Mouse (Mus musculus) ovary, postnatal 10 days (tissue): Measurements from ENCODE around the gene Defb7.

Experiments
- DNase-seq: peaks from one replicate; pipeline ENCODE4 v3.0.0; 2022; ENCODE audit warnings: low spot score

The Defb7 gene

DNA sequence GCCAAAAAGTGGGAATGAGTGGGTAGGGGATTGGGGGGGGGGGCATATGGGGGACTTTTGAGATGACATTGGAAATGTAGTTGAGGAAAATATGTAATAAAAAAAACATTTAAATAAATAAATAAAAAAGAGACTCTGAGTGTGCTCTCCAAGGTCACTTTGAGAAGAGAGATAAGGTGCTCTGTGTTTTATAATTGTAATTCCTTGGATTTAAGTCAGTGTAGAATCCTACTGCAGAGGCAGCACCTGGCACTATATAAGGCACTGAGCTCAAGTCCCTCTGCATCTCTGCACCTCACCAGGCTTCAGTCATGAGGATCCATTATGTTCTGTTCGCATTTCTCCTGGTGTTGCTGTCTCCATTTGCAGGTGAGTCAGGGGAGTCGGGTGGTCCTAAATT, at the start of gene Defb7:
Gene Defb7 (plus strand): TSS at position 301 of the 400 bp plus-strand sequence.
- no peak for DNase-seq

- no peak for DNase-seq
These were observed 48.5 kb upstream of the Defb7 start for GRCm38 (mm10) chr8:19446378-19446777.

DNA sequence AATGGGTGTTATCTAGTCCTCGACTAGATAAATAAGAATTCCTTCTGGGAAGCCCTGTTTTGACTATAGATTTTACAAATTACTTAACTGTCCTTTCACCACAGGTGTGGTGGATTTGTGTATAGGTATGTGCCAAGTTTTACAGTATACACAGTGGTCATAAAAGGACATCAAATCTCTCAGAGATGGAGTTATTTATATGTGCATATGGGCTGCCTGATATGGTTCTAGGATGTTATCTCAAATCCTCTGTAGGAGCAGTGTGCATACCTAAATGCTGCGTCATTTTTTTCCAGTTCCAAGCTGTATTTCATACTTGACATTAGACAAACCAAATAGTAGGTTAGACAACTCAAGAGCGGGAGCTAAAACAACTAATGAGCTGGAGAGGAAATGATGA, 33.5 kb upstream of the Defb7 start:
- DNase-seq, result no peak

- no peak for DNase-seq
These were observed 25.9 kb upstream of the Defb7 start for GRCm38 (mm10) chr8:19469026-19469425.

- DNase-seq, result no peak
These were observed 5.6 kb downstream of the Defb7 start for GRCm38 (mm10) chr8:19500524-19500923.

DNA sequence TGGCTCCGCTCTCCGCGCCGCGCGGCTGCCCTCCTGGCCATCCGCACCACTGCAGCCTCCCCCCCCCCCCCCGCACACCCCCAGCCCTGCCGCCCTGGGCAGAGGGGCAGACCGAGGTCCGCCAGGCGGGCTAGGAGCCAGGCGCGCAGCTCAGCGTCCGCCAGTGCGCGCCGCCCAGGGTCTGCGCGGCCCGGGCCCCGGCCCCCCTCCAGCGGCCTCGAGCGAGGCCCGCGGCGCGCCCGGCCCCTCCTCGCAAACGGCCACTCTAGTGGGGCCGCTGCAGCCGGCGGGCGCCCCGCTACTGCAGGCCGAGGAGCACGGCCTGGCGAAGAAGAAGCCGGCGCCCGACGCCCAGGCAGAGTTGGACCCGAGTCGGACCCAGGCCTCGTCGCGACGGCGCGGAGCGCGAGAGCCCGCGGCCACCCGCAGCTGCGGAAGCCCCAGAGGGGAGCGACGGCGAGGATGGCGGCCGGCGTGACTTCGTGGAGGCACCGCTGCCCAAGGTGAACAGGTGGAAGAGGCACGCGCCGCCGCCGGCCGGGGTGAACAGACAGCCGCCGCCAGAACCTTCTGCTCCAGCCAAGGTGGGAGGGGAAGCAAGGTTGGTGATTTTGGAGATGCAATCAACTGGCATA, 40.4 kb downstream of the Defb7 start:
- no peak for DNase-seq

DNA sequence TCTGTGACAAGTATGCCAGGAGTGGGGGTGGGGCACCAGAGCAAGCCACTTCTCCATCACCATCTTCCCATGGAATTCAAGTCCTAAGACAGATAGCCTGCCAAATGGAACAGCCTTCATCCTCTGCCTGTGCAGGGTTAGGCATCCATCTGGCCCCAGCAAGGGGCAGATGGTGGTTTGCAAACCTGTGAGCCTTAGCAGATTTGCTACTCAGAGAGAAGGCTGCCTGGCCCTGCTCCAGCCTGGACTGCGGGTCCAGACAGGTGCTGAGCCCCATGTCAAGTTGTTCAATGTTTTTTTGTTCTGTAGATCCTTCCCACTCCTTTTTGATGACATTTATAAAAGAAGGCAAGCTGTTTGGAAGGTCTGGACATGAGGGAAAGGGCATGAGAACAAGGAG, 45.5 kb downstream of the Defb7 start:
- DNase-seq, result no peak
